Mouse (Mus musculus): ENCODE data around the gene Fbxl17.

- no peak for TF ChIP-seq CTCF (IDR thresholded peaks at IDR 0.05; ENCODE audit: control insufficient read depth, insufficient read depth, insufficient replicate concordance, low read depth, low read length)
- TF ChIP-seq POLR2A (IDR thresholded peaks at IDR 0.05; ENCODE audit: control insufficient read depth, low read depth, low read length): no peak
These were observed 240.7 kb downstream of the Fbxl17 start for GRCm38 (mm10) chr17:63259091-63259490.
